Mouse (Mus musculus) limb, embryonic 10.5 days (tissue): Measurements from ENCODE around the gene Apba1. TPM values are rescaled to one million over a fixed set of nuclear protein-coding genes. Genes with fewer than 3 reads are reported as not detected.

Experiments
- DNase-seq: peaks from one replicate; pipeline ENCODE4 v3.0.0-alpha.2; 2017; ENCODE audit warnings: low spot score
- H3K27ac ChIP-seq: fragments of 300-500 bp; sonication (generic); 2 replicates; pipeline ENCODE4 v1.5.1; 2016; ENCODE audit warnings: mild to moderate bottlenecking
- H3K27me3 ChIP-seq: fragments of 300-500 bp; sonication (generic); 2 replicates; pipeline ENCODE4 v1.6.1; 2016; ENCODE audit warnings: low read depth, mild to moderate bottlenecking; ENCODE audit not compliant: poor library complexity, severe bottlenecking
- H3K36me3 ChIP-seq: fragments of 300-500 bp; sonication (generic); 2 replicates; pipeline ENCODE4 v1.6.1; 2016; ENCODE audit warnings: mild to moderate bottlenecking, moderate library complexity
- H3K4me1 ChIP-seq: fragments of 300-500 bp; sonication (generic); 2 replicates; pipeline ENCODE4 v1.6.1; 2016
- H3K4me3 ChIP-seq: fragments of 300-500 bp; sonication (generic); 2 replicates; pipeline ENCODE4 v1.5.1; 2016; ENCODE audit warnings: mild to moderate bottlenecking, moderate library complexity
- H3K9me3 ChIP-seq: fragments of 300-500 bp; sonication (generic); replicated peaks from 2 replicates; pipeline ENCODE4 v1.6.1; 2016; ENCODE audit warnings: mild to moderate bottlenecking
- WGBS: fragments of 180-500 bp; shearing (Covaris S2); methylation state at CpG from one replicate; pipeline ENCODE4 v1.1.7; 2016; 5-methylcytosine and 5-hydroxymethylcytosine counted together
- polyA plus RNA-seq: library from polyadenylated mRNA; unstranded; fragments of >200 nt; fragmentation: Nextera tagmentation; extraction: Ambion mirVana; gene quantifications from 2 replicates; pipeline ENCODE4 v1.2.1, GENCODE M21; 2016

Gene Apba1
- polyA plus RNA-seq, 1 experiment from 2014 or later: 0.10 TPM

- Histone ChIP-seq H3K4me1 (peaks cover 15% of the 10 kb centered on the region), H3K27me3 (no peaks in the 10 kb centered on the region), H3K27ac (no peak overlapping the region), H3K4me3 (no peak overlapping the region), H3K36me3 (no peaks in the 10 kb centered on the region), H3K9me3 (no peaks in the 10 kb centered on the region)
- WGBS: 85% methylated on average over 4 of the region's 4 CpGs
- no peak for DNase-seq
Measured at GRCm38 (mm10) chr19:23780105-23780504, 21.4 kb downstream of the Apba1 start.

GRCm38 (mm10) chr19:23781968-23782367 lies 23.3 kb downstream of the Apba1 start:
- 10% methylated on average over 9 of the region's 9 CpGs for WGBS
- Histone ChIP-seq H3K27ac (0 out of 2 replicates have a peak overlapping the region, but pooled peaks have one; percentile 4), H3K27me3 (no peaks in the 10 kb centered on the region), H3K36me3 (no peaks in the 10 kb centered on the region), H3K4me1 (peaks cover 15% of the 10 kb centered on the region), H3K9me3 (no peaks in the 10 kb centered on the region), H3K4me3 (no peak overlapping the region)
- peak; percentile 56 for DNase-seq

- 81% methylated on average over 9 of the region's 9 CpGs for WGBS
- H3K27ac ChIP-seq: no peak overlapping the region
Measured at GRCm38 (mm10) chr19:23788420-23789132, 29.9 kb downstream of the Apba1 start.

GRCm38 (mm10) chr19:23791704-23792103 lies 33.0 kb downstream of the Apba1 start:
- Histone ChIP-seq H3K9me3 (no peaks in the 10 kb centered on the region), H3K4me3 (no peak overlapping the region), H3K27ac (no peak overlapping the region), H3K4me1 (peaks cover 3% of the 10 kb centered on the region; the same call in 1 of the 2 replicates), H3K27me3 (no peaks in the 10 kb centered on the region), H3K36me3 (no peaks in the 10 kb centered on the region)
- 82% methylated on average over 6 of the region's 6 CpGs for WGBS
- DNase-seq: no peak

More at GRCm38 (mm10) chr19:23788420-23789132, 29.9 kb downstream of the Apba1 start:
- Histone ChIP-seq H3K9me3 (no peaks in the 10 kb centered on the region), H3K4me3 (no peak overlapping the region), H3K4me1 (peaks cover 3% of the 10 kb centered on the region; the same call in 1 of the 2 replicates), H3K27me3 (no peaks in the 10 kb centered on the region), H3K36me3 (no peaks in the 10 kb centered on the region)
- no peak for DNase-seq

- Histone ChIP-seq H3K36me3 (no peaks in the 10 kb centered on the region), H3K27ac (no peak overlapping the region), H3K9me3 (no peaks in the 10 kb centered on the region), H3K4me3 (no peak overlapping the region), H3K27me3 (no peaks in the 10 kb centered on the region), H3K4me1 (peaks cover 3% of the 10 kb centered on the region; the same call in 1 of the 2 replicates)
- 92% methylated on average over 6 of the region's 6 CpGs for WGBS
- DNase-seq: no peak
Measured at GRCm38 (mm10) chr19:23792559-23792958, 33.9 kb downstream of the Apba1 start.

GRCm38 (mm10) chr19:23794491-23794890 lies 35.8 kb downstream of the Apba1 start:
- Histone ChIP-seq H3K4me3 (no peak overlapping the region), H3K27me3 (no peaks in the 10 kb centered on the region), H3K27ac (no peak overlapping the region), H3K4me1 (peaks cover 3% of the 10 kb centered on the region; the same call in 1 of the 2 replicates), H3K36me3 (no peaks in the 10 kb centered on the region), H3K9me3 (no peaks in the 10 kb centered on the region)
- DNase-seq: no peak
- 79% methylated on average over 3 of the region's 3 CpGs for WGBS

- no peaks in the 10 kb centered on the region for H3K9me3 ChIP-seq
- no peak overlapping the region for H3K4me3 ChIP-seq
- DNase-seq: no peak
- no peaks in the 10 kb centered on the region for H3K36me3 ChIP-seq
- H3K27me3 ChIP-seq: no peaks in the 10 kb centered on the region
- peaks cover 3% of the 10 kb centered on the region; the same call in 1 of the 2 replicates for H3K4me1 ChIP-seq
- no peak overlapping the region for H3K27ac ChIP-seq
- 81% methylated on average over 4 of the region's 4 CpGs for WGBS
Measured at GRCm38 (mm10) chr19:23795156-23795555, 36.5 kb downstream of the Apba1 start.

- Histone ChIP-seq H3K27ac (no peak overlapping the region), H3K27me3 (no peaks in the 10 kb centered on the region), H3K36me3 (no peaks in the 10 kb centered on the region), H3K4me3 (no peak overlapping the region), H3K4me1 (no peaks in the 10 kb centered on the region), H3K9me3 (no peaks in the 10 kb centered on the region)
- DNase-seq: no peak
- 78% methylated on average over 1 of the region's 1 CpGs for WGBS
Measured at GRCm38 (mm10) chr19:23801174-23801573, 42.5 kb downstream of the Apba1 start.

GRCm38 (mm10) chr19:23803221-23803870 lies 44.7 kb downstream of the Apba1 start:
- no peak for DNase-seq
- no peaks in the 10 kb centered on the region for H3K9me3 ChIP-seq
- no peaks in the 10 kb centered on the region for H3K27me3 ChIP-seq
- 77% methylated on average over 4 of the region's 4 CpGs for WGBS
- no peak overlapping the region for H3K4me3 ChIP-seq
- H3K4me1 ChIP-seq: no peaks in the 10 kb centered on the region
- no peaks in the 10 kb centered on the region for H3K36me3 ChIP-seq
- no peak overlapping the region for H3K27ac ChIP-seq

- H3K4me1 ChIP-seq: no peaks in the 10 kb centered on the region
- DNase-seq: no peak
- H3K27ac ChIP-seq: no peak overlapping the region
- no peaks in the 10 kb centered on the region for H3K27me3 ChIP-seq
- H3K9me3 ChIP-seq: no peaks in the 10 kb centered on the region
- H3K36me3 ChIP-seq: no peaks in the 10 kb centered on the region
- 70% methylated on average over 6 of the region's 6 CpGs for WGBS
- H3K4me3 ChIP-seq: no peak overlapping the region
Measured at GRCm38 (mm10) chr19:23806796-23807195, 48.1 kb downstream of the Apba1 start.

GRCm38 (mm10) chr19:23807371-23807770 lies 48.7 kb downstream of the Apba1 start:
- no peak for DNase-seq
- no peak overlapping the region for H3K4me3 ChIP-seq
- H3K27ac ChIP-seq: no peak overlapping the region
- 86% methylated on average over 8 of the region's 8 CpGs for WGBS
- no peaks in the 10 kb centered on the region for H3K27me3 ChIP-seq
- H3K4me1 ChIP-seq: no peaks in the 10 kb centered on the region
- no peaks in the 10 kb centered on the region for H3K36me3 ChIP-seq
- no peaks in the 10 kb centered on the region for H3K9me3 ChIP-seq

- no peaks in the 10 kb centered on the region for H3K36me3 ChIP-seq
- 91% methylated on average over 1 of the region's 1 CpGs for WGBS
- H3K9me3 ChIP-seq: no peaks in the 10 kb centered on the region
- H3K27ac ChIP-seq: no peak overlapping the region
- H3K27me3 ChIP-seq: no peaks in the 10 kb centered on the region
- no peak overlapping the region for H3K4me3 ChIP-seq
- no peak for DNase-seq
- H3K4me1 ChIP-seq: no peaks in the 10 kb centered on the region
Measured at GRCm38 (mm10) chr19:23809236-23809635, 50.5 kb downstream of the Apba1 start.

GRCm38 (mm10) chr19:23810512-23810911 lies 51.8 kb downstream of the Apba1 start:
- no peaks in the 10 kb centered on the region for H3K27me3 ChIP-seq
- H3K4me1 ChIP-seq: no peaks in the 10 kb centered on the region
- H3K36me3 ChIP-seq: no peaks in the 10 kb centered on the region
- no peaks in the 10 kb centered on the region for H3K9me3 ChIP-seq
- no peak for DNase-seq
- no peak overlapping the region for H3K4me3 ChIP-seq
- 90% methylated on average over 5 of the region's 5 CpGs for WGBS
- H3K27ac ChIP-seq: no peak overlapping the region
